Mouse (Mus musculus): ENCODE data around the gene Atg3.

GRCm38 (mm10) chr16:45204859-45205670 is 46.5 kb downstream of the Atg3 start:
- TF ChIP-seq CTCF (conservative IDR thresholded peaks at IDR 0.05; ENCODE audit: low read length) (no peak), NANOG (IDR thresholded peaks at IDR 0.05; ENCODE audit: borderline replicate concordance, low read length) (no peak)
